ENCODE assay signal across 29 mouse cellular contexts in the genomic region with DNA sequence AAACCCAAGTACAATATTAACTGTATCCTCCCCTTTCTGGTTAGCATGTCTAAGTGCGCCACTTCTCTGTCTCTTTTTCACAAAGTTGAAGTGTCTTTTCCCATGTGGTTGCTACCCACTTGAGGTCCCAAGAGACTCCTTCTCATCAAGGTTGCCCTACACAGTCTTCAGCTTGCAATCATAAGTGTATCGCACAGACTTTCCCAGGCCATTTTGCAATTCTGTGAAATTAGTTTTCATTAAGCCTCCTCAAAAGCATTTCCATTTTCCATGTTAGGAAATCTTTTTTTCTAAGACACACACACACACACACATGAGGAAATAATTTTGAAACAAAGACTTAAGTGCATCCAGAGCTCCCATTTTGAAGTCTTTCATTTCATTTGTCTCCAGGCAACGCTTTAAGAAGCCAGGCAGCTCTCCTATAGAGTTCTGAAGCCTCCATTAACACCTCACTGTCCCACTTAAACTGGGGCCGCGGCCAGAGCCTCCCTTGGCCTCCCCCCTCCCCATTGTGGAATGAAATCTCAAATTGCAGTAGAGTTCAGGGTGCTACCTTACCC. TPM values are rescaled to one million over a fixed set of nuclear protein-coding genes. Genes with fewer than 3 reads are reported as not detected.
DNase-seq lines count a peak whose midpoint lies in the region; ATAC-seq and TF ChIP-seq lines count a peak whose summit lies in the region.
"Had no signal": no experiment of that assay in that cellular context is flagged by ENCODE, and none has a peak within 500 bp of the region (broad histone marks: within the 10 kb centered on the region; RNA-seq: fewer than 3 reads in every experiment).

No protein-coding gene starts in this region.

- peaks cover 68% of the 10 kb centered on the region for H3K79me2 ChIP-seq in myocyte (ENCODE audit: control insufficient read depth, insufficient read depth)

- peaks cover 3% of the 10 kb centered on the region; the same call in 1 of the 2 replicates for H3K4me1 ChIP-seq in lung, postnatal 0 days (ENCODE audit: insufficient read depth, low read depth, low read length)
- H3K4me1 ChIP-seq in embryonic facial prominence, embryonic 12.5 days = peaks cover 52% of the 10 kb centered on the region
- peaks cover 53% of the 10 kb centered on the region for H3K4me1 ChIP-seq in limb, embryonic 10.5 days
- H3K4me1 ChIP-seq in hindbrain, embryonic 10.5 days (replicated peaks) = 0 out of 2 replicates have a peak, but pooled peaks cover 5% of the 10 kb centered on the region
- H3K4me1 ChIP-seq: neural tube, embryonic 12.5 days had no signal

- H3K9me3 ChIP-seq in lung, postnatal 0 days (ENCODE audit: low read length) = no peaks in the 10 kb centered on the region
- no peaks in the 10 kb centered on the region for H3K9me3 ChIP-seq in embryonic facial prominence, embryonic 12.5 days
- H3K9me3 ChIP-seq in limb, embryonic 10.5 days (replicated peaks) = no peaks in the 10 kb centered on the region
- no peaks in the 10 kb centered on the region for H3K9me3 ChIP-seq in hindbrain, embryonic 10.5 days
- H3K9me3 ChIP-seq: heart, embryonic 15.5 days; neural tube, embryonic 12.5 days had no signal

- TF ChIP-seq CTCF in lung, postnatal 0 days (IDR thresholded peaks at IDR 0.05) = no peak

- no peak for TF ChIP-seq POLR2A in myocyte (IDR thresholded peaks at IDR 0.05; ENCODE audit: insufficient read length, low read depth)

- H3K27me3 ChIP-seq in lung, postnatal 0 days (replicated peaks; ENCODE audit: insufficient read depth, low read length) = no peaks in the 10 kb centered on the region
- no peaks in the 10 kb centered on the region for H3K27me3 ChIP-seq in embryonic facial prominence, embryonic 12.5 days
- H3K27me3 ChIP-seq in limb, embryonic 10.5 days (ENCODE audit: low read depth, poor library complexity, severe bottlenecking) = no peaks in the 10 kb centered on the region
- H3K27me3 ChIP-seq in myocyte (ENCODE audit: control insufficient read depth, insufficient read depth, insufficient read length) = no peaks in the 10 kb centered on the region
- H3K27me3 ChIP-seq in hindbrain, embryonic 10.5 days (ENCODE audit: insufficient read depth, poor library complexity, severe bottlenecking) = no peaks in the 10 kb centered on the region
- H3K27me3 ChIP-seq: heart, embryonic 15.5 days; neural tube, embryonic 12.5 days; Patski had no signal

- H3K4me2 ChIP-seq in lung, postnatal 0 days (replicated peaks; ENCODE audit: low read depth, low read length) = no peak overlapping the region
- H3K4me2 ChIP-seq in embryonic facial prominence, embryonic 12.5 days (replicated peaks) = no peak overlapping the region
- H3K4me2 ChIP-seq in myocyte (ENCODE audit: low read depth) = peak overlapping the region; percentile 76
- H3K4me2 ChIP-seq: heart, embryonic 15.5 days; hindbrain, embryonic 14.5 days; neural tube, embryonic 12.5 days had no signal

- WGBS in lung, postnatal 0 days = 30% methylated on average over 5 of the region's 5 CpGs
- WGBS in embryonic facial prominence, embryonic 12.5 days = 36% methylated on average over 5 of the region's 5 CpGs
- 43% methylated on average over 5 of the region's 5 CpGs for WGBS in limb, embryonic 10.5 days
- 72% methylated on average over 5 of the region's 5 CpGs for WGBS in hindbrain, embryonic 10.5 days

- H3K4me3 ChIP-seq in lung, postnatal 0 days (ENCODE audit: low read depth, low read length) = no peak overlapping the region
- no peak overlapping the region for H3K4me3 ChIP-seq in embryonic facial prominence, embryonic 12.5 days
- no peak overlapping the region for H3K4me3 ChIP-seq in limb, embryonic 10.5 days
- no peak overlapping the region for H3K4me3 ChIP-seq in myocyte
- H3K4me3 ChIP-seq in hindbrain, embryonic 10.5 days = no peak overlapping the region
- H3K4me3 ChIP-seq: heart, adult 2 months; heart, embryonic 15.5 days; left cerebral cortex, adult 2 months; neural tube, embryonic 12.5 days had no signal

- H3ac ChIP-seq in myocyte (ENCODE audit: control insufficient read depth, insufficient read length) = no peak overlapping the region

- peak overlapping the region; percentile 81 for H3K27ac ChIP-seq in lung, postnatal 0 days (ENCODE audit: low read length)
- H3K27ac ChIP-seq in embryonic facial prominence, embryonic 12.5 days = peak overlapping the region; percentile 77
- peak overlapping the region; percentile 61 for H3K27ac ChIP-seq in limb, embryonic 10.5 days
- no peak overlapping the region for H3K27ac ChIP-seq in hindbrain, embryonic 10.5 days
- H3K27ac ChIP-seq: heart, adult 2 months; heart, embryonic 15.5 days; hindbrain, embryonic 14.5 days; kidney, postnatal 0 days; left cerebral cortex, adult 2 months; liver, embryonic 14.5 days; neural tube, embryonic 12.5 days had no signal

- peak; percentile 64; the same call in 1 of the 2 replicates for TF ChIP-seq EP300 in lung, postnatal 0 days (IDR thresholded peaks at IDR 0.05)

- H3K36me3 ChIP-seq in lung, postnatal 0 days (ENCODE audit: insufficient read depth, low read length) = no peaks in the 10 kb centered on the region
- no peaks in the 10 kb centered on the region for H3K36me3 ChIP-seq in embryonic facial prominence, embryonic 12.5 days
- H3K36me3 ChIP-seq in limb, embryonic 10.5 days = no peaks in the 10 kb centered on the region
- H3K36me3 ChIP-seq in myocyte (ENCODE audit: control insufficient read depth, insufficient read depth) = no peaks in the 10 kb centered on the region
- no peaks in the 10 kb centered on the region for H3K36me3 ChIP-seq in hindbrain, embryonic 10.5 days
- H3K36me3 ChIP-seq: heart, embryonic 15.5 days; neural tube, embryonic 12.5 days had no signal

- peak; percentile 74 for ATAC-seq in lung, postnatal 0 days
- ATAC-seq in embryonic facial prominence, embryonic 12.5 days (ENCODE audit: insufficient number of reproducible peaks, insufficient read depth, low FRiP score, low TSS enrichment) = no peak
- ATAC-seq: inflammation-experienced regulatory T-cells, adult 6 months; Patski had no signal

- peak; percentile 84 for DNase-seq in lung, postnatal 0 days (ENCODE audit: low spot score)
- no peak for DNase-seq in lung, postnatal 14 days
- no peak for DNase-seq in limb, embryonic 10.5 days (ENCODE audit: low spot score)
- DNase-seq in frontal cortex, postnatal 14 days (ENCODE audit: low spot score in 2 of 2) = no peak
- no peak for DNase-seq in hindbrain, embryonic 10.5 days (ENCODE audit: low spot score)
- DNase-seq in adrenal gland, adult 8-10 months = no peak
- DNase-seq: adrenal gland, adult 2 months; cerebellum, adult 18-20 months; cerebellum, postnatal 14 days; gastrocnemius, postnatal 36 days; heart, adult 2 months; heart, postnatal 36 days; kidney, adult 18-20 months; layer of hippocampus, adult 9-11 months; left cerebral cortex, postnatal 4 days; lung, postnatal 10 days; midbrain, embryonic 14.5 days; right cerebral cortex, postnatal 25 days; thymus, postnatal 25 days had no signal

- no peak overlapping the region for H3K9ac ChIP-seq in lung, postnatal 0 days (replicated peaks; ENCODE audit: low read depth)
- no peak overlapping the region for H3K9ac ChIP-seq in embryonic facial prominence, embryonic 12.5 days
- H3K9ac ChIP-seq: heart, embryonic 15.5 days; hindbrain, embryonic 14.5 days; liver, embryonic 14.5 days; neural tube, embryonic 12.5 days had no signal

TF ChIP-seq in myocyte, 11 proteins besides CTCF, POLR2A, EP300 and RAD21:
- TF ChIP-seq TCF3 (IDR thresholded peaks at IDR 0.05; ENCODE audit: insufficient read length, low read depth) (no peak), SRF (IDR thresholded peaks at IDR 0.05; ENCODE audit: control insufficient read depth, insufficient read length, low read depth) (no peak), CEBPB (IDR thresholded peaks at IDR 0.05; ENCODE audit: insufficient read depth, poor library complexity, severe bottlenecking) (no peak), TCF12 (IDR thresholded peaks at IDR 0.05; ENCODE audit: insufficient read depth, poor library complexity, severe bottlenecking) (no peak), MYOG (IDR thresholded peaks at IDR 0.05; ENCODE audit: control insufficient read depth in 1 of 3, insufficient read depth in 1 of 3, insufficient read length in 2 of 3, low read depth in 2 of 3) (no peak)

RNA-seq across cellular contexts. Expression of gene Col6a3, which starts 7.5 kb away (rescaled TPM):
- 62.4 and 62.8 TPM in 2 replicates for polyA plus RNA-seq in lung, postnatal 0 days (2015; fragmentation: Nextera tagmentation; extraction: Ambion mirVana)
- polyA plus RNA-seq in embryonic facial prominence, embryonic 12.5 days (2016; fragmentation: Nextera tagmentation; extraction: Ambion mirVana) = 57.4 and 58.7 TPM in 2 replicates
- 2.8 and 5.6 TPM in 2 replicates for polyA plus RNA-seq in limb, embryonic 10.5 days (2016; fragmentation: Nextera tagmentation; extraction: Ambion mirVana)
- polyA plus RNA-seq in myocyte (2012; fragmentation: generic; extraction: Trizol) = 186 TPM
- 4.1 and 4.7 TPM in 2 replicates for polyA plus RNA-seq in hindbrain, embryonic 10.5 days (2016; fragmentation: Nextera tagmentation; extraction: Ambion mirVana)
- 10 to 100 TPM; 14.7 to 40.9 (median 19.8) TPM for total RNA-seq in adrenal gland, adult 8-10 months (2022)
